Comparison of ENCODE assay signal across 8 mouse cellular contexts in genomic region chr7:135485796-135486410, GRCm38 (mm10). TPM values are rescaled to one million over a fixed set of nuclear protein-coding genes. Genes with fewer than 3 reads are reported as not detected.
DNase-seq lines count a peak whose midpoint lies in the region; ATAC-seq and TF ChIP-seq lines count a peak whose summit lies in the region.
"Had no signal": no experiment of that assay in that cellular context is flagged by ENCODE, and none has a peak within 500 bp of the region (broad histone marks: within the 10 kb centered on the region; RNA-seq: fewer than 3 reads in every experiment).

No protein-coding gene starts in this region.

- ATAC-seq in forebrain, postnatal 0 days: peak; percentile 90
- ATAC-seq in neural tube, embryonic 11.5 days (ENCODE audit: insufficient read depth, low FRiP score, low TSS enrichment): peak; percentile 41; the same call in 1 of the 2 replicates
- no peak for ATAC-seq in erythroid progenitor cell, adult 5-6 weeks (replicated peaks; ENCODE audit: low FRiP score, poor library complexity, severe bottlenecking)

- H3K9ac ChIP-seq in forebrain, postnatal 0 days: no peak overlapping the region
- no peak overlapping the region for H3K9ac ChIP-seq in neural tube, embryonic 11.5 days (ENCODE audit: low read length)

- peak; percentile 76 for TF ChIP-seq CTCF in forebrain, postnatal 0 days (IDR thresholded peaks at IDR 0.05; ENCODE audit: low read depth)

- H3K4me3 ChIP-seq in forebrain, postnatal 0 days (ENCODE audit: low read depth, low read length): no peak overlapping the region
- no peak overlapping the region for H3K4me3 ChIP-seq in neural tube, embryonic 11.5 days (ENCODE audit: low read depth, low read length)

- no peaks in the 10 kb centered on the region for H3K27me3 ChIP-seq in forebrain, postnatal 0 days (ENCODE audit: insufficient read depth, low read length)
- H3K27me3 ChIP-seq in neural tube, embryonic 11.5 days (ENCODE audit: control insufficient read depth, insufficient read depth, low read length): no peaks in the 10 kb centered on the region

- H3K27ac ChIP-seq in forebrain, postnatal 0 days (ENCODE audit: low read depth, low read length): no peak overlapping the region
- no peak overlapping the region for H3K27ac ChIP-seq in neural tube, embryonic 11.5 days (ENCODE audit: low read depth, low read length)
- H3K27ac ChIP-seq: macrophage had no signal

- no peaks in the 10 kb centered on the region for H3K36me3 ChIP-seq in forebrain, postnatal 0 days (ENCODE audit: insufficient read depth)
- no peaks in the 10 kb centered on the region for H3K36me3 ChIP-seq in neural tube, embryonic 11.5 days (ENCODE audit: control insufficient read depth, insufficient read depth, low read length)

- no peaks in the 10 kb centered on the region; the same call in 1 of the 2 replicates for H3K4me1 ChIP-seq in forebrain, postnatal 0 days (ENCODE audit: insufficient read depth)
- H3K4me1 ChIP-seq in neural tube, embryonic 11.5 days (ENCODE audit: control insufficient read depth, insufficient read depth, low read length): no peaks in the 10 kb centered on the region

- 17% methylated on average over 12 of the region's 12 CpGs for WGBS in forebrain, postnatal 0 days
- WGBS in neural tube, embryonic 11.5 days: 12% methylated on average over 12 of the region's 12 CpGs

- H3K4me2 ChIP-seq in forebrain, postnatal 0 days (ENCODE audit: low read depth): no peak overlapping the region
- H3K4me2 ChIP-seq in neural tube, embryonic 11.5 days (ENCODE audit: low read depth): no peak overlapping the region

- peak; percentile 35 for DNase-seq in thymus, postnatal 0 days (ENCODE audit: low spot score)
- no peak for DNase-seq in thymus, postnatal 25 days
- DNase-seq in cerebellum, adult 9-11 months: peak; percentile 83
- DNase-seq in forebrain, postnatal 0 days: peak; percentile 82
- peak; percentile 40 to 56 for DNase-seq in left cerebral cortex, adult 8-10 months (ENCODE audit: low spot score in 2 of 2)
- peak; percentile 60 for DNase-seq in neural tube, embryonic 11.5 days (ENCODE audit: low spot score)

- no peaks in the 10 kb centered on the region for H3K9me3 ChIP-seq in forebrain, postnatal 0 days (ENCODE audit: low read length)
- no peaks in the 10 kb centered on the region for H3K9me3 ChIP-seq in neural tube, embryonic 11.5 days (ENCODE audit: control insufficient read depth, low read length)

RNA-seq across cellular contexts. Expression of gene Clrn3, which starts 42.6 kb away (rescaled TPM):
- 0.13 and 0.46 TPM in 2 replicates for polyA plus RNA-seq in thymus, postnatal 0 days (2015; fragmentation: Nextera tagmentation; extraction: Ambion mirVana)
- total RNA-seq in forebrain, postnatal 0 days (2014; rRNA removed): 0.10 TPM in 1 of 2 replicates, not detected in the other
- polyA plus RNA-seq in forebrain, postnatal 0 days (2015; fragmentation: Nextera tagmentation; extraction: Ambion mirVana): not detected in 2 replicates
- total RNA-seq in left cerebral cortex, adult 8-10 months (2022): not detected
- polyA plus RNA-seq in neural tube, embryonic 11.5 days (2014; fragmentation: Nextera tagmentation; extraction: Ambion mirVana): 0.14 TPM in 1 of 2 replicates, not detected in the other
- not detected in 2 replicates for total RNA-seq in erythroid progenitor cell, adult 5-6 weeks (2015; ENCODE audit: low replicate concordance)
- total RNA-seq in erythroid progenitor cell, adult 5-6 weeks (2017; ENCODE audit: low replicate concordance): not detected in 2 replicates
- polyA plus RNA-seq: macrophage had no signal

RNA-seq across cellular contexts. Expression of gene Ptpre, which starts 51.4 kb away (rescaled TPM):
- 12.7 and 17.3 TPM in 2 replicates for polyA plus RNA-seq in thymus, postnatal 0 days (2015; fragmentation: Nextera tagmentation; extraction: Ambion mirVana)
- 9.6 and 10.9 TPM in 2 replicates for total RNA-seq in forebrain, postnatal 0 days (2014; rRNA removed)
- polyA plus RNA-seq in forebrain, postnatal 0 days (2015; fragmentation: Nextera tagmentation; extraction: Ambion mirVana): 3.2 and 6.9 TPM in 2 replicates
- total RNA-seq in left cerebral cortex, adult 8-10 months (2022): 10 to 100 TPM; 26.4 to 28.1 (median 27.5) TPM
- 0.97 and 1.3 TPM in 2 replicates for polyA plus RNA-seq in neural tube, embryonic 11.5 days (2014; fragmentation: Nextera tagmentation; extraction: Ambion mirVana)
- 10.8 and 13.0 TPM in 2 replicates for total RNA-seq in erythroid progenitor cell, adult 5-6 weeks (2015; ENCODE audit: low replicate concordance)
- 6.1 and 6.3 TPM in 2 replicates for total RNA-seq in erythroid progenitor cell, adult 5-6 weeks (2017; ENCODE audit: low replicate concordance)
